Mouse (Mus musculus) spleen, adult 2 months (tissue): Measurements from ENCODE around the gene Gm28539.

Experiments used
- CTCF ChIP-seq: fragments of 200-500 bp; IDR thresholded peaks from 2 replicates; pipeline ENCODE4 v1.5.1; 2011; ENCODE audit warnings: mild to moderate bottlenecking, inconsistent platforms; ENCODE audit not compliant: insufficient read depth, insufficient read length, insufficient replicate concordance; ENCODE audit errors: extremely low read depth
- POLR2A ChIP-seq: fragments of 200-500 bp; IDR thresholded peaks from 2 replicates; pipeline ENCODE4 v1.6.1; 2011; ENCODE audit warnings: low read depth, low read length, inconsistent platforms

DNA sequence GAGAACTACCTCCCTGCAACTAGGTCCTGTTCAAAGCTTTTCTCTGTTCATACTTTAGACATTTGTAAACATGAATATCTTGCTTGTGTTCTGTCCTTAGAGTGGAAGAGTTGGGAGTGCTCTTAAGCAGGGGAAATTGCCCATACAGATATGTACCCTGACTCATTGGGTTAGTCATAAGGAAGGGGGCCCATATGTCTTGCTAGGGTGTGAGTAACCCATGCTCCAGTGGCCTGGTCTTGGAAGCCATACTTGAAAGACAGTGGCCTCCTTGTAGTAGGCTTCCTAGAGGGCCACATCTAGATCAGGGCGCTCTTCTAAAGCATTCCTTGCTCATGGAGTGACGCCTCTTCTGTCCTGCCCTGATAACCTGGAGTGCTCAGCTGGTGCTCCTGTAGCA, 114.0 kb downstream of the Gm28539 start:
- no peak for TF ChIP-seq CTCF
- TF ChIP-seq POLR2A = no peak
